Mouse (Mus musculus): Measurements from ENCODE around the gene Defb47.

Defb47 gene

GRCm38 (mm10) chr14:62997777-62998176 lies at the start of gene Defb47:
Gene Defb47 (plus strand): TSS chr14:62998077.
- no peak for DNase-seq (ENCODE audit: low read depth)

GRCm38 (mm10) chr14:62956091-62956490 lies 41.8 kb upstream of the Defb47 start:
- no peak for DNase-seq (ENCODE audit: low read depth)

GRCm38 (mm10) chr14:62963632-62964031 lies 34.2 kb upstream of the Defb47 start:
- DNase-seq (ENCODE audit: low read depth): no peak

GRCm38 (mm10) chr14:62965342-62965741 lies 32.5 kb upstream of the Defb47 start:
- DNase-seq (ENCODE audit: low read depth): no peak

GRCm38 (mm10) chr14:62965811-62966520 lies 31.9 kb upstream of the Defb47 start:
- DNase-seq (ENCODE audit: low read depth): no peak

- DNase-seq (ENCODE audit: low read depth): peak; percentile 46
Observed at GRCm38 (mm10) chr14:62975046-62975445, 22.8 kb upstream of the Defb47 start.

GRCm38 (mm10) chr14:62979815-62980214 lies 18.1 kb upstream of the Defb47 start:
- peak; percentile 13 for DNase-seq (ENCODE audit: low read depth)

- DNase-seq (ENCODE audit: low read depth): no peak
Observed at GRCm38 (mm10) chr14:62984410-62984809, 13.5 kb upstream of the Defb47 start, which contains the start of gene Defb48. Gene Defb48 (minus strand): TSS chr14:62984510.

GRCm38 (mm10) chr14:62991271-62991670 lies 6.6 kb upstream of the Defb47 start:
- no peak for DNase-seq (ENCODE audit: low read depth)

GRCm38 (mm10) chr14:62991849-62992510 lies 5.9 kb upstream of the Defb47 start:
- no peak for DNase-seq (ENCODE audit: low read depth)

- DNase-seq (ENCODE audit: low read depth): no peak
Observed at GRCm38 (mm10) chr14:62998977-62999376, 1.1 kb downstream of the Defb47 start.

GRCm38 (mm10) chr14:63002588-63002987 lies 4.7 kb downstream of the Defb47 start:
- no peak for DNase-seq (ENCODE audit: low read depth)

- DNase-seq (ENCODE audit: low read depth): no peak
Observed at GRCm38 (mm10) chr14:63011471-63011870, 13.6 kb downstream of the Defb47 start, which contains the start of gene Defb43. Gene Defb43 (plus strand): TSS chr14:63011771.

- DNase-seq (ENCODE audit: low read depth): no peak
Observed at GRCm38 (mm10) chr14:63013082-63013481, 15.2 kb downstream of the Defb47 start.

GRCm38 (mm10) chr14:63014667-63015066 lies 16.8 kb downstream of the Defb47 start:
- DNase-seq (ENCODE audit: low read depth): no peak

- no peak for DNase-seq (ENCODE audit: low read depth)
Observed at GRCm38 (mm10) chr14:63020524-63021156, 22.8 kb downstream of the Defb47 start.

GRCm38 (mm10) chr14:63046691-63047090 lies 48.8 kb downstream of the Defb47 start, which contains the start of gene Defb42:
Gene Defb42 (plus strand): TSS chr14:63046991.
- DNase-seq (ENCODE audit: low read depth): no peak

- no peak for DNase-seq (ENCODE audit: low read depth)
Observed at GRCm38 (mm10) chr14:63049910-63050370, 52.1 kb downstream of the Defb47 start, which contains the start of gene Defb30. Gene Defb30 (minus strand): TSS chr14:63049960.

Data from c-Kit-positive CD71-negative TER-119-negative erythroid progenitor cells, embryonic 14.5 days (primary cell).